Mouse (Mus musculus) embryo, embryonic 11 days (tissue): ENCODE measurements around the gene Rbm18.

Experiments used
- DNase-seq: peaks from one replicate; pipeline ENCODE4 v3.0.0-alpha.2; 2015

The Rbm18 gene

GRCm38 (mm10) chr2:36067132-36067531 is 69.4 kb downstream of the Rbm18 start:
- DNase-seq = no peak
